Mouse (Mus musculus) stomach, postnatal 0 days (tissue): ENCODE measurements around the gene Tenm2. TPM values are rescaled to one million over a fixed set of nuclear protein-coding genes. Genes with fewer than 3 reads are reported as not detected.

Experiments used
- ATAC-seq: fragments of 200-750 bp; cut with Nextera tagmentation; 2 replicates; pipeline ENCODE4 v1.8.0; 2017; ENCODE audit not compliant: low FRiP score, low TSS enrichment
- DNase-seq: peaks from one replicate; pipeline ENCODE4 v3.0.0-alpha.2; 2016; ENCODE audit warnings: low spot score
- H3K27ac ChIP-seq: fragments of 300-500 bp; sonication (generic); replicated peaks from 2 replicates; pipeline ENCODE4 v1.5.1; 2014; ENCODE audit warnings: mild to moderate bottlenecking, control low read depth
- H3K27me3 ChIP-seq: fragments of 300-500 bp; sonication (generic); 2 replicates; pipeline ENCODE4 v1.6.1; 2014; ENCODE audit warnings: low read length; ENCODE audit not compliant: control insufficient read depth, insufficient read depth
- H3K36me3 ChIP-seq: fragments of 300-500 bp; sonication (generic); 2 replicates; pipeline ENCODE4 v1.6.1; 2014; ENCODE audit warnings: low read length, mixed read lengths; ENCODE audit not compliant: control insufficient read depth, insufficient read depth
- H3K4me1 ChIP-seq: fragments of 300-500 bp; sonication (generic); replicated peaks from 2 replicates; pipeline ENCODE4 v1.6.1; 2014; ENCODE audit warnings: antibody characterized with exemption; ENCODE audit not compliant: control insufficient read depth, insufficient read depth
- H3K4me2 ChIP-seq: fragments of 300-500 bp; sonication (generic); replicated peaks from 2 replicates; pipeline ENCODE4 v1.6.1; 2014; ENCODE audit warnings: low read depth, mild to moderate bottlenecking, control low read depth, moderate library complexity
- H3K4me3 ChIP-seq: fragments of 300-500 bp; sonication (generic); 2 replicates; pipeline ENCODE4 v1.5.1; 2014; ENCODE audit warnings: low read depth, low read length, control low read depth
- H3K9ac ChIP-seq: fragments of 300-500 bp; sonication (generic); 2 replicates; pipeline ENCODE4 v1.6.1; 2014; ENCODE audit warnings: mild to moderate bottlenecking, low read length, control low read depth, mixed read lengths
- H3K9me3 ChIP-seq: fragments of 300-500 bp; sonication (generic); 2 replicates; pipeline ENCODE4 v1.6.1; 2016; ENCODE audit warnings: low read length; ENCODE audit not compliant: control insufficient read depth
- CTCF ChIP-seq: IDR thresholded peaks from 2 replicates; pipeline ENCODE4 v1.5.1; 2016; ENCODE audit warnings: antibody characterized with exemption, low read depth, mild to moderate bottlenecking, moderate library complexity
- EP300 ChIP-seq: optimal IDR thresholded peaks from 2 replicates; pipeline ENCODE3; 2016; ENCODE audit warnings: antibody characterized with exemption
- WGBS: fragments of 180-500 bp; shearing (Covaris S2); extraction: QIAGEN DNeasy Blood & Tissue Kit; methylation state at CpG from one replicate; pipeline ENCODE4 v1.1.7; 2014; 5-methylcytosine and 5-hydroxymethylcytosine counted together
- polyA plus RNA-seq: library from polyadenylated mRNA; unstranded; fragments of >200 nt; fragmentation: Nextera tagmentation; extraction: Ambion mirVana; gene quantifications from 2 replicates; pipeline ENCODE4 v1.2.1, GENCODE M21; 2015

Gene Tenm2
- polyA plus RNA-seq, 1 experiment from 2014 or later, result 3.6 TPM

- no peak for TF ChIP-seq EP300
- TF ChIP-seq CTCF, result no peak
- Histone ChIP-seq H3K9ac (no peak overlapping the region), H3K9me3 (no peaks in the 10 kb centered on the region), H3K4me3 (no peak overlapping the region), H3K4me2 (no peak overlapping the region), H3K27me3 (no peaks in the 10 kb centered on the region), H3K4me1 (no peaks in the 10 kb centered on the region), H3K36me3 (no peaks in the 10 kb centered on the region), H3K27ac (no peak overlapping the region)
- WGBS, result 90% methylated on average over 4 of the region's 4 CpGs
- no peak for DNase-seq
- ATAC-seq, result no peak
Observed at GRCm38 (mm10) chr11:36674902-36675422, 560.8 kb downstream of the Tenm2 start.

DNA sequence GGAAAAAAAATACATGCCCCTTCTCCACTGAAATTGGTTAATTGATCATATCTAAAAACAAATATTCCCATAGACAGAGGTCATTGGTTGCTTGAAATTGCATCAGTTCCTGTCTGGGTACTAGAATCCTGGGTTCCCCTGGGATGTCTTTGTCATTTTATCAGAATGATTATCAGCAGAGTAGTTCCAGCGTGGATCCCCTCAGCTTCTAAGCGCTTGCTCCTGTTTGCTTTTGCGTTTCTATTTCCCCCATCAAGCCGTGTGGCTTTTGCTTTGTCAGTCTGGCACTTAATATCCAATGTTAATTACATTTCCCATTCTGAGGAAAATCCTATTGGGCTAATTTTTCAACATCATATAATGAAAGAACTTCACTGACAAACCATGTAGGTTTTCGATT lies 561.6 kb downstream of the Tenm2 start:
- Histone ChIP-seq H3K27ac (no peak overlapping the region), H3K4me2 (no peak overlapping the region), H3K4me1 (no peaks in the 10 kb centered on the region), H3K4me3 (no peak overlapping the region), H3K27me3 (no peaks in the 10 kb centered on the region), H3K9ac (no peak overlapping the region), H3K9me3 (no peaks in the 10 kb centered on the region), H3K36me3 (no peaks in the 10 kb centered on the region)
- 60% methylated on average over 5 of the region's 5 CpGs for WGBS
- ATAC-seq (no peak), DNase-seq (no peak)
- TF ChIP-seq EP300 (no peak), CTCF (no peak)

DNA sequence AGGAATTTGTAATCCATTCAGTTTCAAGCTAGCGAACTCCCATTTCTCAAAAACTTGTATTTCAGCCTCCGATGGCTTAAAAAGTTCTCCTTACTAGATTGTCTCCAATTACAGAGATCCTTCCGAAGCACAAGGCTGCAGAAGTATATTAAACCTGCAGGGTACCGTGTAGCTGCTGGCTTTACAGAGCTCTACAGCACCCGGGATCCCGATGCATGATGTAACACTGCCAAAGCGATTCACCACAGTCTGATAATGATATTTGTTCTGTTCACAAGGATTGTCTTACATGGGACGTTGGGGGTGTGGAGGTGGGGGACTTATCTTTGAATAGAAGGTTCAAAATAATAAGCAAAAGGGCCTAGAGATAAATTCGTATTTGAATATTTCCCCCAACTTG lies 564.6 kb downstream of the Tenm2 start:
- Histone ChIP-seq H3K4me1 (no peaks in the 10 kb centered on the region), H3K27me3 (no peaks in the 10 kb centered on the region), H3K36me3 (no peaks in the 10 kb centered on the region), H3K4me3 (no peak overlapping the region), H3K4me2 (no peak overlapping the region), H3K9me3 (no peaks in the 10 kb centered on the region), H3K9ac (no peak overlapping the region), H3K27ac (no peak overlapping the region)
- DNase-seq, result no peak
- no peak for TF ChIP-seq EP300
- no peak for TF ChIP-seq CTCF
- ATAC-seq, result no peak
- WGBS, result 72% methylated on average over 9 of the region's 9 CpGs

- no peak for TF ChIP-seq EP300
- no peak for TF ChIP-seq CTCF
- no peak for ATAC-seq
Observed at GRCm38 (mm10) chr11:36664026-36664425, 571.7 kb downstream of the Tenm2 start.

DNA sequence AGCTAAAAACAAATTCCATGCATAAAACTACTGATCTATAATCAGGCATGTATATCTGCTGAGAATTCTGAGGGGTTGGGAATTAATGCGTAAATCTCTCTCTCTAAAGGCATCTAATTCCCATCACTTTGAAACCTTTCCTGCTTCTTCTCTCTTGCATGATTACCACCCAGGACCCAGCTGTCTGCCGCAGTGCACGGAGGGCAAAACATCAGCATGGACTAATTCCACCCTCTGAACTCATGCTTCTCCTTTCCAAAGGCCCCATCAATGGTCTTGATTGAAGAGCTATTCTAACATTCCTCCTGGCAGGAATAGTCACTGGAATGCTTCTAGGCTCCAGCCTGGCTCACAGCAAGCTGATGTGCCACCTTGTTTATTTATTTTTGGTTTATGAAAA lies 572.2 kb downstream of the Tenm2 start:
- no peaks in the 10 kb centered on the region for H3K9me3 ChIP-seq
- no peak overlapping the region for H3K4me3 ChIP-seq
- no peak overlapping the region for H3K9ac ChIP-seq
- no peaks in the 10 kb centered on the region for H3K36me3 ChIP-seq
- TF ChIP-seq EP300 (no peak), CTCF (no peak)
- WGBS, result 59% methylated on average over 3 of the region's 3 CpGs
- no peaks in the 10 kb centered on the region for H3K27me3 ChIP-seq
- ATAC-seq (no peak), DNase-seq (no peak)
- no peak overlapping the region for H3K4me2 ChIP-seq
- H3K27ac ChIP-seq, result no peak overlapping the region
- H3K4me1 ChIP-seq, result no peaks in the 10 kb centered on the region

More at GRCm38 (mm10) chr11:36664026-36664425, 571.7 kb downstream of the Tenm2 start:
- DNase-seq, result no peak
- H3K4me3 ChIP-seq, result no peak overlapping the region
- H3K27ac ChIP-seq, result no peak overlapping the region
- H3K9ac ChIP-seq, result no peak overlapping the region
- H3K4me2 ChIP-seq, result no peak overlapping the region
- WGBS, result 79% methylated on average over 1 of the region's 1 CpGs
- H3K27me3 ChIP-seq, result no peaks in the 10 kb centered on the region
- no peaks in the 10 kb centered on the region for H3K36me3 ChIP-seq
- no peaks in the 10 kb centered on the region for H3K9me3 ChIP-seq
- H3K4me1 ChIP-seq, result no peaks in the 10 kb centered on the region

- Histone ChIP-seq H3K36me3 (no peaks in the 10 kb centered on the region), H3K4me1 (no peaks in the 10 kb centered on the region), H3K9ac (no peak overlapping the region), H3K27ac (no peak overlapping the region), H3K27me3 (no peaks in the 10 kb centered on the region), H3K9me3 (no peaks in the 10 kb centered on the region), H3K4me2 (no peak overlapping the region), H3K4me3 (no peak overlapping the region)
- WGBS, result 53% methylated on average over 9 of the region's 9 CpGs
- no peak for TF ChIP-seq EP300
- TF ChIP-seq CTCF, result no peak
- ATAC-seq (no peak), DNase-seq (no peak)
Observed at GRCm38 (mm10) chr11:36653656-36654323, 582.0 kb downstream of the Tenm2 start.
